In genomic region chr13:119755681-119756471, GRCm38 (mm10) we compare ENCODE assay signal across 9 mouse cellular contexts. TPM values are rescaled to one million over a fixed set of nuclear protein-coding genes. Genes with fewer than 3 reads are reported as not detected.
DNase-seq lines count a peak whose midpoint lies in the region; ATAC-seq lines count a peak whose summit lies in the region.
"Had no signal": no experiment of that assay in that cellular context is flagged by ENCODE, and none has a peak within 500 bp of the region (broad histone marks: within the 10 kb centered on the region; RNA-seq: fewer than 3 reads in every experiment).

Gene Nim1k (minus strand): TSS chr13:119755882.

- intact Hi-C loops in heart, postnatal 10 days (cut with DNase I), result no loop called here

- no peaks in the 10 kb centered on the region for H3K27me3 ChIP-seq in forebrain, embryonic 14.5 days (replicated peaks; ENCODE audit: control insufficient read depth, insufficient read depth, low read length)
- H3K27me3 ChIP-seq in liver, embryonic 16.5 days (ENCODE audit: control insufficient read depth, insufficient read depth, low read depth, low read length), result peaks cover 11% of the 10 kb centered on the region
- no peaks in the 10 kb centered on the region for H3K27me3 ChIP-seq in neural tube, embryonic 13.5 days

- peak within 1 kb of the TSS; percentile 54 for H3K4me3 ChIP-seq in forebrain, embryonic 14.5 days (ENCODE audit: low read depth, low read length)
- H3K4me3 ChIP-seq in liver, embryonic 16.5 days (ENCODE audit: low read depth, low read length), result peak within 1 kb of the TSS; percentile 41
- H3K4me3 ChIP-seq in neural tube, embryonic 13.5 days, result peak within 1 kb of the TSS; percentile 54

- peak; percentile 94 for ATAC-seq in cerebellum, adult (ENCODE audit: insufficient number of reproducible peaks, low FRiP score, low TSS enrichment)
- ATAC-seq in forebrain, embryonic 14.5 days, result peak; percentile 90
- ATAC-seq in liver, embryonic 16.5 days (ENCODE audit: low read depth), result peak; percentile 83
- peak; percentile 93 for ATAC-seq in neural tube, embryonic 13.5 days (ENCODE audit: low read depth)

- under 1% methylated on average over 43 of the region's 43 CpGs for WGBS in forebrain, embryonic 14.5 days
- 4% methylated on average over 43 of the region's 43 CpGs for WGBS in liver, embryonic 16.5 days (ENCODE audit: insufficient replicate concordance)
- 1% methylated on average over 43 of the region's 43 CpGs for whole genome bisulfite sequencing in neural tube, embryonic 13.5 days

- no peaks in the 10 kb centered on the region for H3K9me3 ChIP-seq in forebrain, embryonic 14.5 days (replicated peaks; ENCODE audit: control insufficient read depth, low read length)
- no peaks in the 10 kb centered on the region for H3K9me3 ChIP-seq in liver, embryonic 16.5 days (replicated peaks; ENCODE audit: control insufficient read depth, low read length)
- H3K9me3 ChIP-seq in neural tube, embryonic 13.5 days, result no peaks in the 10 kb centered on the region

- H3K27ac ChIP-seq in forebrain, embryonic 14.5 days (ENCODE audit: low read depth, low read length), result peak within 1 kb of the TSS; percentile 79
- H3K27ac ChIP-seq in liver, embryonic 16.5 days (ENCODE audit: low read length), result no peak within 1 kb of the TSS
- H3K27ac ChIP-seq in neural tube, embryonic 13.5 days (replicated peaks), result peak within 1 kb of the TSS; percentile 73

- peak within 1 kb of the TSS; percentile 95 for H3K4me2 ChIP-seq in forebrain, embryonic 14.5 days (ENCODE audit: low read length)
- H3K4me2 ChIP-seq in liver, embryonic 16.5 days (ENCODE audit: low read depth, low read length), result peak within 1 kb of the TSS; percentile 70
- H3K4me2 ChIP-seq in neural tube, embryonic 13.5 days, result peak within 1 kb of the TSS; percentile 84

- H3K36me3 ChIP-seq in forebrain, embryonic 14.5 days (ENCODE audit: control insufficient read depth, insufficient read depth, low read length), result 0 out of 2 replicates have a peak, but pooled peaks cover 8% of the 10 kb centered on the region
- no peaks in the 10 kb centered on the region for H3K36me3 ChIP-seq in liver, embryonic 16.5 days (ENCODE audit: control insufficient read depth, insufficient read depth)
- H3K36me3 ChIP-seq in neural tube, embryonic 13.5 days, result peaks cover 4% of the 10 kb centered on the region; the same call in 1 of the 2 replicates

- peak within 1 kb of the TSS; percentile 85 for H3K9ac ChIP-seq in forebrain, embryonic 14.5 days (ENCODE audit: low read length)
- no peak within 1 kb of the TSS for H3K9ac ChIP-seq in liver, embryonic 16.5 days (ENCODE audit: low read depth, low read length)
- peak within 1 kb of the TSS; percentile 81 for H3K9ac ChIP-seq in neural tube, embryonic 13.5 days

- peak; percentile 61 for DNase-seq in CD4-positive, CD25-positive, alpha-beta regulatory T cell, adult 2 months (ENCODE audit: low read depth, low spot score)
- DNase-seq in forebrain, embryonic 14.5 days (ENCODE audit: low spot score), result peak; percentile 87
- DNase-seq in heart, postnatal 10 days, result peak; percentile 85 to 86
- DNase-seq in kidney, postnatal 36 days, result peak; percentile 90 to 91
- peak; percentile 83 for DNase-seq in telencephalon, adult 2 months (ENCODE audit: low read depth, low spot score)

- peaks cover 10% of the 10 kb centered on the region; the same call in 1 of the 2 replicates for H3K4me1 ChIP-seq in forebrain, embryonic 14.5 days (ENCODE audit: control insufficient read depth, insufficient read depth, low read length)
- H3K4me1 ChIP-seq in liver, embryonic 16.5 days (ENCODE audit: control insufficient read depth, low read depth, low read length), result peaks cover 4% of the 10 kb centered on the region
- H3K4me1 ChIP-seq in neural tube, embryonic 13.5 days (replicated peaks), result peaks cover 29% of the 10 kb centered on the region

RNA-seq across cellular contexts. Expression of gene Nim1k, which starts in this region (rescaled TPM):
- 6.8 and 7.2 TPM in 2 replicates for polyA plus RNA-seq in forebrain, embryonic 14.5 days (2014; fragmentation: Nextera tagmentation; extraction: Ambion mirVana)
- 1 to 10 TPM in 1 of 2 experiments, under 1 TPM in 1; 0.86 to 1.2 TPM for total RNA-seq in heart, postnatal 10 days (2021)
- 0.06 and 0.12 TPM in 2 replicates for polyA plus RNA-seq in liver, embryonic 16.5 days (2015; fragmentation: Nextera tagmentation; extraction: Ambion mirVana)
- 3.6 and 3.8 TPM in 2 replicates for polyA plus RNA-seq in neural tube, embryonic 13.5 days (2015; fragmentation: Nextera tagmentation; extraction: Ambion mirVana)
- total RNA-seq: MEL had no signal

Comparison
In these comparisons a context has a peak if more than half of its experiments do, and no peak if none do; other contexts are left out.
1. Peak in ATAC-seq, H3K4me3 ChIP-seq and H3K4me2 ChIP-seq in liver, embryonic 16.5 days; RNA of the gene not detected or under 1 TPM.